Mouse (Mus musculus) kidney, adult 2 months (tissue): Measurements from ENCODE around the gene Whrn.

Experiments used
- CTCF ChIP-seq: fragments of 200-500 bp; conservative IDR thresholded peaks from 2 replicates; pipeline ENCODE4 v1.5.1; 2011; ENCODE audit warnings: low read depth, mild to moderate bottlenecking, control low read depth, low read length, moderate library complexity, mixed read lengths; ENCODE audit not compliant: insufficient read depth, insufficient read length
- POLR2A ChIP-seq: fragments of 200-500 bp; IDR thresholded peaks from one replicate; pipeline ENCODE4 v1.6.1; 2011; ENCODE audit warnings: low read depth, low read length, control low read depth

DNA sequence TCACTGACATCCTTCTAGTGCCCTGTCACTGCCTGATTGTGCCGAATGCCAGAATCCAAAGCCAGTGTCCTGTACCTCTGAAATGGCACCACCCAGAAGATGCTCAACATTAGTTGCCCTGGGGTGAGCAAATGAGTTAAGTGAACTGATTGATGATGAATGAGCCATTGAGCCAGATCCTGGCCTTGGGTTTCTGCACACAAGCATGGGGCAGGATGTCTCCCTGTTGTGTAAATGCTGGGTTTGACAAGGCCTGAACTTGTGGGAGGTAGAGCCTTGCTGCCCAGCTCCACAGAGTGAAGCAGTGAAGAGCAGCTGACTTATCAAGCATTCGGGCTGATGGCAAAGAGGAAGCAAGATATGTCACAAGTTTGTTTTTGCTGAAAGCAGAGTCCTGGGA lies 52.7 kb downstream of the Whrn start:
- TF ChIP-seq CTCF (no peak), POLR2A (no peak)
